Mouse (Mus musculus) embryonic facial prominence, embryonic 15.5 days (tissue): Measurements from ENCODE around the gene Rspo1. TPM values are rescaled to one million over a fixed set of nuclear protein-coding genes. Genes with fewer than 3 reads are reported as not detected.
A peak's percentile ranks its signal among the peaks of the same experiment; 100 is the strongest.

Experiments used
- ATAC-seq: fragments of 200-750 bp; cut with Nextera tagmentation; 2 replicates; pipeline ENCODE4 v1.8.0; 2017; ENCODE audit warnings: low read depth, moderate TSS enrichment; ENCODE audit not compliant: insufficient number of reproducible peaks, low FRiP score, low TSS enrichment
- H3K27ac ChIP-seq: fragments of 300-500 bp; sonication (generic); replicated peaks from 2 replicates; pipeline ENCODE4 v1.5.1; 2015; ENCODE audit warnings: mild to moderate bottlenecking, inconsistent platforms
- H3K27me3 ChIP-seq: fragments of 300-500 bp; sonication (generic); 2 replicates; pipeline ENCODE4 v1.6.1; 2015; ENCODE audit warnings: inconsistent platforms
- H3K36me3 ChIP-seq: fragments of 300-500 bp; sonication (generic); 2 replicates; pipeline ENCODE4 v1.6.1; 2015; ENCODE audit warnings: mild to moderate bottlenecking, inconsistent platforms
- H3K4me1 ChIP-seq: fragments of 300-500 bp; sonication (generic); 2 replicates; pipeline ENCODE4 v1.6.1; 2015; ENCODE audit warnings: inconsistent platforms
- H3K4me2 ChIP-seq: fragments of 300-500 bp; sonication (generic); replicated peaks from 2 replicates; pipeline ENCODE4 v1.6.1; 2015; ENCODE audit warnings: mild to moderate bottlenecking, inconsistent platforms
- H3K4me3 ChIP-seq: fragments of 300-500 bp; sonication (generic); replicated peaks from 2 replicates; pipeline ENCODE4 v1.5.1; 2015; ENCODE audit warnings: mild to moderate bottlenecking, inconsistent platforms
- H3K9ac ChIP-seq: fragments of 300-500 bp; sonication (generic); 2 replicates; pipeline ENCODE4 v1.6.1; 2015; ENCODE audit warnings: inconsistent platforms
- H3K9me3 ChIP-seq: fragments of 300-500 bp; sonication (generic); replicated peaks from 2 replicates; pipeline ENCODE4 v1.6.1; 2016; ENCODE audit warnings: inconsistent platforms
- WGBS: fragments of 180-500 bp; shearing (Covaris S2); methylation state at CpG from one replicate; pipeline ENCODE4 v1.1.7; 2015; 5-methylcytosine and 5-hydroxymethylcytosine counted together
- polyA plus RNA-seq: library from polyadenylated mRNA; unstranded; fragments of >200 nt; fragmentation: Nextera tagmentation; extraction: Ambion mirVana; gene quantifications from 2 replicates; pipeline ENCODE4 v1.2.1, GENCODE M21; 2015

Rspo1 gene
- polyA plus RNA-seq, 1 experiment from 2014 or later: 23.5 TPM

GRCm38 (mm10) chr4:125044454-125044853, 58.2 kb downstream of the Rspo1 start:
- Histone ChIP-seq H3K4me2 (no peak overlapping the region), H3K27ac (no peak overlapping the region), H3K4me1 (no peaks in the 10 kb centered on the region), H3K36me3 (peaks cover 88% of the 10 kb centered on the region), H3K4me3 (no peak overlapping the region), H3K9me3 (no peaks in the 10 kb centered on the region), H3K27me3 (no peaks in the 10 kb centered on the region), H3K9ac (no peak overlapping the region)
- 87% methylated on average over 7 of the region's 7 CpGs for WGBS
- no peak for ATAC-seq

GRCm38 (mm10) chr4:125055385-125055784, 69.2 kb downstream of the Rspo1 start:
- Histone ChIP-seq H3K4me2 (no peak overlapping the region), H3K27me3 (no peaks in the 10 kb centered on the region), H3K27ac (no peak overlapping the region), H3K9ac (no peak overlapping the region), H3K4me1 (peaks cover 21% of the 10 kb centered on the region), H3K36me3 (peaks cover 53% of the 10 kb centered on the region), H3K9me3 (no peaks in the 10 kb centered on the region), H3K4me3 (no peak overlapping the region)
- WGBS: 87% methylated on average over 9 of the region's 9 CpGs
- ATAC-seq: no peak

DNA sequence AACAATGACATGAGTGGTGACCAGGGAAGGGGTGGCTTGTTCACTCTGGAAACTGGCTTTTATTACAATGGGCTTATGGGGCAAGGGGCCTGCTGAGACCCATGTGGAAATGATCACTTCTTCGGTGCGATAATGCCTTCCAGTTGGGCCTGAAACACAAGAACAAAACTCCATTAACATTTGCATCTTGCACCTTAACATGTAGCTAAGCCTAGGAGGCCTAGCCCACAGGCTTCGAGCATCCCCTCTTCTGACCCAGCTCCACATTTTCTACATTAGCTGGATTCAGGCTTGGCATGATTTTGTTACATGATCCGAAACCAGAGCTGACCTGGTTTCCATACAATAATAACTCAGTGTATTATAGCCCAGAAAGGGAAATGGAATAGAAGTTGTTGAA, 70.2 kb downstream of the Rspo1 start:
- no peaks in the 10 kb centered on the region for H3K9me3 ChIP-seq
- no peak overlapping the region for H3K4me2 ChIP-seq
- ATAC-seq: no peak; the same call in 1 of the 2 replicates
- H3K27me3 ChIP-seq: no peaks in the 10 kb centered on the region
- peaks cover 43% of the 10 kb centered on the region for H3K36me3 ChIP-seq
- H3K4me3 ChIP-seq: no peak overlapping the region
- H3K4me1 ChIP-seq: peaks cover 21% of the 10 kb centered on the region
- H3K27ac ChIP-seq: no peak overlapping the region
- 39% methylated on average over 4 of the region's 4 CpGs for WGBS
- H3K9ac ChIP-seq: no peak overlapping the region

- Histone ChIP-seq H3K36me3 (peaks cover 38% of the 10 kb centered on the region), H3K4me2 (no peak overlapping the region), H3K9ac (no peak overlapping the region), H3K27me3 (no peaks in the 10 kb centered on the region), H3K27ac (peak overlapping the region; percentile 39; the same call in 1 of the 2 replicates), H3K4me3 (no peak overlapping the region), H3K9me3 (no peaks in the 10 kb centered on the region), H3K4me1 (peaks cover 21% of the 10 kb centered on the region)
- ATAC-seq: no peak
- WGBS: 19% methylated on average over 3 of the region's 3 CpGs
Observed at GRCm38 (mm10) chr4:125057273-125057672, 71.0 kb downstream of the Rspo1 start.

- 36% methylated on average over 5 of the region's 5 CpGs for WGBS
- peaks cover 21% of the 10 kb centered on the region for H3K4me1 ChIP-seq
- H3K27me3 ChIP-seq: no peaks in the 10 kb centered on the region
- H3K4me2 ChIP-seq: no peak overlapping the region
- H3K27ac ChIP-seq: no peak overlapping the region
- H3K36me3 ChIP-seq: peaks cover 32% of the 10 kb centered on the region
- H3K9ac ChIP-seq: no peak overlapping the region
- H3K9me3 ChIP-seq: no peaks in the 10 kb centered on the region
- ATAC-seq: no peak
- H3K4me3 ChIP-seq: no peak overlapping the region
Observed at GRCm38 (mm10) chr4:125058033-125058432, 71.8 kb downstream of the Rspo1 start.

Other genes with a start within 250 kb of the Rspo1 start
- gene Inpp5b, start 244.6 kb upstream of the Rspo1 start, polyA plus RNA-seq: 29.2 and 30.9 TPM in 2 replicates
- 10.9 and 11.2 TPM in 2 replicates for gene Mtf1, start 184.3 kb upstream of the Rspo1 start, polyA plus RNA-seq
- 37.3 and 37.6 TPM in 2 replicates for gene Yrdc, start 135.8 kb upstream of the Rspo1 start, polyA plus RNA-seq
- 57.9 and 59.1 TPM in 2 replicates for gene 1110065P20Rik, start 135.2 kb upstream of the Rspo1 start, polyA plus RNA-seq
- gene Maneal, start 124.3 kb upstream of the Rspo1 start, polyA plus RNA-seq: 1.2 and 1.5 TPM in 2 replicates
- gene Epha10, start 105.5 kb upstream of the Rspo1 start, polyA plus RNA-seq: 0.04 and 0.09 TPM in 2 replicates
- gene 9930104L06Rik, start 49.4 kb upstream of the Rspo1 start, polyA plus RNA-seq: 12.4 and 16.7 TPM in 2 replicates
- 100.0 and 102 TPM in 2 replicates for gene Cdca8, start 47.1 kb upstream of the Rspo1 start, polyA plus RNA-seq
- gene Gnl2, start 30.2 kb downstream of the Rspo1 start, polyA plus RNA-seq: 85.9 and 102 TPM in 2 replicates
- gene Dnali1, start 79.3 kb downstream of the Rspo1 start, polyA plus RNA-seq: 4.8 and 9.3 TPM in 2 replicates
- 31.0 and 31.9 TPM in 2 replicates for gene Snip1, start 80.2 kb downstream of the Rspo1 start, polyA plus RNA-seq
- 56.3 and 59.1 TPM in 2 replicates for gene Meaf6, start 98.7 kb downstream of the Rspo1 start, polyA plus RNA-seq
- gene Zc3h12a, start 141.4 kb downstream of the Rspo1 start, polyA plus RNA-seq: 1.7 and 2.1 TPM in 2 replicates